Mouse (Mus musculus) hindbrain, embryonic 11.5 days (tissue): Measurements from ENCODE around the gene Treml1. TPM values are rescaled to one million over a fixed set of nuclear protein-coding genes. Genes with fewer than 3 reads are reported as not detected.

Experiments used
- ATAC-seq: fragments of 200-750 bp; cut with Nextera tagmentation; 2 replicates; pipeline ENCODE4 v1.8.0; 2017; ENCODE audit warnings: mild to moderate bottlenecking, moderate TSS enrichment, moderate library complexity; ENCODE audit not compliant: low FRiP score
- DNase-seq: peaks from one replicate; pipeline ENCODE4 v3.0.0-alpha.2; 2015; ENCODE audit warnings: low spot score
- H3K27ac ChIP-seq: fragments of 300-500 bp; sonication (generic); 2 replicates; pipeline ENCODE4 v1.5.1; 2014; ENCODE audit warnings: mild to moderate bottlenecking, low read depth, low read length
- H3K27me3 ChIP-seq: fragments of 300-500 bp; sonication (generic); 2 replicates; pipeline ENCODE4 v1.6.1; 2014; ENCODE audit warnings: mild to moderate bottlenecking, low read length, moderate library complexity, mixed read lengths; ENCODE audit not compliant: control insufficient read depth, insufficient read depth
- H3K36me3 ChIP-seq: fragments of 300-500 bp; sonication (generic); 2 replicates; pipeline ENCODE4 v1.6.1; 2014; ENCODE audit warnings: mild to moderate bottlenecking, low read length, moderate library complexity, mixed read lengths; ENCODE audit not compliant: control insufficient read depth, insufficient read depth
- H3K4me1 ChIP-seq: fragments of 300-500 bp; sonication (generic); replicated peaks from 2 replicates; pipeline ENCODE4 v1.6.1; 2014; ENCODE audit warnings: low read length, mixed read lengths; ENCODE audit not compliant: control insufficient read depth, insufficient read depth
- H3K4me2 ChIP-seq: fragments of 300-500 bp; sonication (generic); replicated peaks from 2 replicates; pipeline ENCODE4 v1.6.1; 2014; ENCODE audit warnings: mild to moderate bottlenecking, low read depth, low read length
- H3K4me3 ChIP-seq: fragments of 300-500 bp; sonication (generic); 2 replicates; pipeline ENCODE4 v1.5.1; 2014; ENCODE audit warnings: low read depth, low read length
- H3K9ac ChIP-seq: fragments of 300-500 bp; sonication (generic); 2 replicates; pipeline ENCODE4 v1.6.1; 2014; ENCODE audit warnings: low read depth, low read length
- H3K9me3 ChIP-seq: fragments of 300-500 bp; sonication (generic); 2 replicates; pipeline ENCODE4 v1.6.1; 2016; ENCODE audit warnings: low read length; ENCODE audit not compliant: control insufficient read depth
- WGBS: fragments of 180-500 bp; shearing (Covaris S2); extraction: QIAGEN DNeasy Blood & Tissue Kit; methylation state at CpG from one replicate; pipeline ENCODE4 v1.1.7; 2014; 5-methylcytosine and 5-hydroxymethylcytosine counted together
- polyA plus RNA-seq: library from polyadenylated mRNA; unstranded; fragments of >200 nt; fragmentation: Nextera tagmentation; extraction: Ambion mirVana; gene quantifications from 2 replicates; pipeline ENCODE4 v1.2.1, GENCODE M21; 2014

Treml1 gene
- polyA plus RNA-seq, 1 experiment from 2014 or later, result 2.2 TPM

DNA sequence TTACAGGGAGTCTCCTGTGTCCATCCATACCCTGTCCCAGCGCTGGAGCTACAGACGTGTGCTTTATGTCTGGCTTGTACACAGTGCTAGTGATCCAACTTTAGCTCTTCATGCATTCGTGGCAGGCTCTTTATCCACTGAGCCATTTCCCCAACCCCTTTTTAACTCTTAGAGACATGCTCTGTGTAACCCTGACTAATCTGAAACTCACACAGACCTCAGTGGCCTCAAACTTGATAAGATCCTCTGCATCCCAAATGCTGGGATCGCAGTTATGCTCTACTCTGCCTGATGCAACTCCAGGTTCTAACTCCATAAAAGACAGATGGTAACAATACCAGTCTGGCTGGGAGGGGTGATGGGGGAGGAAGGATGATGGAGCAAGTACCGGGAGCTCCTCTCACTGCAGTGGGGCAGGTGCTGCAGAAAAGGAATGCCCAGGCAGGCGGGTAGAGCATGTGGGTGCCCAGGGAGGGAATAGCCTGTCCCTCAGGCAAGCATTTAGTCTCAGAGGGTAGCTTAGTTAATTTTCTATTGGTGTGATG, 3.8 kb downstream of the Treml1 start:
- Histone ChIP-seq H3K27me3 (no peaks in the 10 kb centered on the region), H3K9ac (no peak overlapping the region), H3K36me3 (no peaks in the 10 kb centered on the region), H3K4me1 (no peaks in the 10 kb centered on the region), H3K4me3 (no peak overlapping the region), H3K4me2 (no peak overlapping the region), H3K27ac (no peak overlapping the region), H3K9me3 (no peaks in the 10 kb centered on the region)
- ATAC-seq (no peak), DNase-seq (no peak)
- 79% methylated on average over 6 of the region's 6 CpGs for WGBS

DNA sequence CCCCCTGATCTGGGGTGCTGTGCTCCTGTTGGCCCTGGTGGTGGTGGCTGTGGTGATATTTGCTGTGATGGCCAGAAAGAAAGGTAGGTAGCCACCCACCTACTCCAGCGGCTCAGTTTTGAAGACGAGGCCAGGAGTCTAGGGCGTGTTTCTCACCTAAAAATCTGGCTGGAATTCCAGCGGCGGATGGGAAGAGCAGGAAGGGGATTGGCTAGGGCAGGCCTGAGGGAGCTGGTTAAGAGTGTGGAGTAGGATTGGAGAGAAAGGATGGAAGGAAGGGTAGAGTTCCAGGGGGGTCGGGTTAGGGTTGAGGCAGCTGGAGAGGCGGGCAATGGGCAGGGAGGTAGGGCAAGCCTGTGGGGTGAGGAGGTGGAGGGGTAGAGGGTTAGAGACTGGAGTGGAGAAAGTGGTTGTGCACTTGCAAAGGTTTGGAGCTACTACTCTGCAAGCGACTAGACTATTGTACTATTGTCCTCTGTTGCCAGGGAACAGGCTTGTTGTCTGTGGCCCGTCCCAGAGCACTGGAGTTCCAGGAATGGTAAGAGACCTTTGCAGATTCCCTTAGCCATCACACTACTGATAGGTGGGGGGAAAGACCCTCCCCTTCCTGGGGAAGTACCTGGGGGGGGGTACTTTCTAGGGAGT, 5.9 kb downstream of the Treml1 start:
- no peak overlapping the region for H3K4me3 ChIP-seq

DNA sequence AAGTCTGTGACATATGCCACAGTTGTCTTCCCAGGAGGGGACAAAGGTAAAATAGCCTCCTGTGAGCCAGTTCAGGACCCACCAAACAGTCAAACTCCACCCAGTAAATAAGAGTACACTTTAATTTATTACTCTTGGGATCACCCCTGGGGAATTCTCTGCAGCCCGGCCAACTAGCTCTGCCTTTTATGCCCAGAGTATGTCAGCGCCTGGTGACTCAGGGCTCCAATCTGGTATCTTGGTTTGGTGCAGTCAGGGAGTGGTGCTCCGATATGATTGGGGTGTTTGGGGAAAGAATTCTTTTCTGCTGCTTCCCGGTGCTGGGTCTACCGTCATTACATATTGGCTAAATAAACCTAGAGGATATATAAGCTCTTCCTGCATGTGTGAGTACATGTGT, 7.1 kb downstream of the Treml1 start:
- WGBS, result 92% methylated on average over 5 of the region's 5 CpGs
- Histone ChIP-seq H3K9me3 (no peaks in the 10 kb centered on the region), H3K9ac (no peak overlapping the region), H3K27me3 (no peaks in the 10 kb centered on the region), H3K4me1 (no peaks in the 10 kb centered on the region), H3K27ac (no peak overlapping the region), H3K4me3 (no peak overlapping the region), H3K4me2 (no peak overlapping the region), H3K36me3 (no peaks in the 10 kb centered on the region)
- DNase-seq (no peak), ATAC-seq (no peak)

More for the DNA sequence above, 5.9 kb downstream of the Treml1 start:
- no peaks in the 10 kb centered on the region for H3K27me3 ChIP-seq
- no peaks in the 10 kb centered on the region for H3K4me1 ChIP-seq
- no peak for DNase-seq
- no peak overlapping the region for H3K9ac ChIP-seq
- no peaks in the 10 kb centered on the region for H3K36me3 ChIP-seq
- no peak overlapping the region for H3K4me2 ChIP-seq
- 74% methylated on average over 9 of the region's 9 CpGs for WGBS
- no peak for ATAC-seq
- H3K27ac ChIP-seq, result no peak overlapping the region
- H3K9me3 ChIP-seq, result no peaks in the 10 kb centered on the region

DNA sequence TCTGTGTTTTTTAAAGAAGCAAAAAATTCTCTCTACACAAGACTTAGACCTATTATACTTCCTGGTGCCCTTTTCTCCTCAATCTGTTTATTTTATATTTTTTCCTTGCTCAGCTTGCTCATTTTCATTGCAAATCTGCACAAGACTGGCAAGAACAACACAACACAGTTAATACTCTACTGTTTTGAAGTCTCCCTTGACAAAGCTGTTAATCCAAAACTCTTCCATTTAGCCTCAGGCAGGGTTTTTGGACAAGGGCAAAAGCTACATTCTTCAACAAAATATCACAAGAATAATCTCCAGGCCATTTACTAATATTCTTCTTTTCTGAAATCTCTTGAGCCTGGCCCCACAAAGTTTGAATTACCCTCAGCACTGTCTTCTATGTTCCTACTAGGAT, 11.9 kb downstream of the Treml1 start:
- Histone ChIP-seq H3K9me3 (no peaks in the 10 kb centered on the region), H3K4me2 (no peak overlapping the region), H3K4me1 (no peaks in the 10 kb centered on the region), H3K4me3 (no peak overlapping the region), H3K27ac (no peak overlapping the region), H3K27me3 (no peaks in the 10 kb centered on the region), H3K36me3 (no peaks in the 10 kb centered on the region), H3K9ac (no peak overlapping the region)
- DNase-seq (no peak), ATAC-seq (no peak)

DNA sequence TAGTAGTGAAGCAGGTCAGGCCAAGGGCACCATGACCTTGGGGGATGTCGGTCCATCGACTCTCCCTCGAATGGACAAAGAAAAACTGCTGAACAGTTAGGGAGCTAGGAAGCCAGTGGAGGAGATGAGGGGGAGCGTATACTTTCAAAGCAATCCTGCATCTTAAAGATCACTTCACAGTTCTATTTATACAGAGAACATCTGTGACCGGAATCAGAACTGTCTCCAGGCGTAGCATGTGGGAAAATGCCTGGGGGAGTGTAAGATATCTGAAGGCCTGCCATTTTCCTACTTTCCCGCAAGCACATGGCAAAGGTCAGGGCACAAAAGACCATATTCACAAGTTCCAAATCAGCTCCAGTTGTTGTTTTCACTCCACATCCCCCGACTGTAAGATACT, 13.3 kb downstream of the Treml1 start:
- whole genome bisulfite sequencing, result 72% methylated on average over 8 of the region's 8 CpGs
- ATAC-seq, result no peak

DNA sequence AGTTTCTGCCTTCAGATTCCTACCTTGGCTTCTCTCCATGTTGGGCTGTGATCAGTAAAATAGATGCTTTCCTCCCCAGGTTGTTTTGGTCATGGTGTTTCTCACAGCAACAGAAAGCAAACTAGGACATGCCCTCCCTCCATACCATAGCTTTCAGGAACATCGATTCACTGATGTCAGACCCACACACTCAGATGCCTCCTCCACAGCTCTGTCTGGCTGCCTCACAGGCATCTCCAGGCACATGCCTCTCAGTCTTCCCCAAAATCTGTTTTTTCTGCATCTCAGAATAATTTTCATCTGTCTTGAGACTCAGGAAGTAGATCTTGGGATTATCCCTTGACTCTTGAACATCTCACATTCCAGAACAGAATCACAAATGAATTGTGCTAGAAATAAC, 16.4 kb downstream of the Treml1 start:
- no peaks in the 10 kb centered on the region for H3K9me3 ChIP-seq
- DNase-seq (no peak), ATAC-seq (no peak)
- no peak overlapping the region for H3K4me2 ChIP-seq
- no peaks in the 10 kb centered on the region for H3K27me3 ChIP-seq
- no peak overlapping the region for H3K9ac ChIP-seq
- no peaks in the 10 kb centered on the region for H3K36me3 ChIP-seq
- no peaks in the 10 kb centered on the region for H3K4me1 ChIP-seq
- WGBS, result 93% methylated on average over 1 of the region's 1 CpGs
- H3K4me3 ChIP-seq, result no peak overlapping the region
- no peak overlapping the region for H3K27ac ChIP-seq

More for the DNA sequence above, 13.3 kb downstream of the Treml1 start:
- no peaks in the 10 kb centered on the region for H3K9me3 ChIP-seq
- H3K36me3 ChIP-seq, result no peaks in the 10 kb centered on the region
- no peak overlapping the region for H3K27ac ChIP-seq
- no peak overlapping the region for H3K4me2 ChIP-seq
- H3K4me1 ChIP-seq, result no peaks in the 10 kb centered on the region
- H3K27me3 ChIP-seq, result no peaks in the 10 kb centered on the region
- no peak for DNase-seq
- H3K9ac ChIP-seq, result no peak overlapping the region
- H3K4me3 ChIP-seq, result no peak overlapping the region

DNA sequence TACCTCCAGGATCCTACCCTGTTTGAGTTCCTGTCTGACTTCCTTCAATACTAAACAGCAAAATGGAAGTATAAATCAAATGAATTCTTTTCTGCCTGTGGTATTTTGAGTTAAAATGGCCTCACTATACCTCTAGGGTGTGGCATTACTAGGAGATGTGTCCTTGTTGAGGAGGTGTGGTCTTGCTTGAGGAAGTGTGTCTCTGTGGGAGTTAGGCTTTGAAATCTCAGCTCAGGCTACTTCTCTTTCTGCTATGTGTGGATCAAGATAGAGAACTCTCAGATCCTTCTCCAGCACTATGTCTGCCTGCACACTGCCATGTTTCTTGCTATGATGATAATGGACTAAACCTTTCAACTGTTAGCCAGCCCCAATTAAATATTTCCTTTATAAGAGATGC, 19.3 kb downstream of the Treml1 start:
- Histone ChIP-seq H3K9ac (no peak overlapping the region), H3K27me3 (no peaks in the 10 kb centered on the region), H3K4me2 (no peak overlapping the region), H3K4me1 (no peaks in the 10 kb centered on the region), H3K36me3 (no peaks in the 10 kb centered on the region), H3K9me3 (no peaks in the 10 kb centered on the region), H3K27ac (no peak overlapping the region), H3K4me3 (no peak overlapping the region)
- DNase-seq, result no peak
- ATAC-seq, result no peak

DNA sequence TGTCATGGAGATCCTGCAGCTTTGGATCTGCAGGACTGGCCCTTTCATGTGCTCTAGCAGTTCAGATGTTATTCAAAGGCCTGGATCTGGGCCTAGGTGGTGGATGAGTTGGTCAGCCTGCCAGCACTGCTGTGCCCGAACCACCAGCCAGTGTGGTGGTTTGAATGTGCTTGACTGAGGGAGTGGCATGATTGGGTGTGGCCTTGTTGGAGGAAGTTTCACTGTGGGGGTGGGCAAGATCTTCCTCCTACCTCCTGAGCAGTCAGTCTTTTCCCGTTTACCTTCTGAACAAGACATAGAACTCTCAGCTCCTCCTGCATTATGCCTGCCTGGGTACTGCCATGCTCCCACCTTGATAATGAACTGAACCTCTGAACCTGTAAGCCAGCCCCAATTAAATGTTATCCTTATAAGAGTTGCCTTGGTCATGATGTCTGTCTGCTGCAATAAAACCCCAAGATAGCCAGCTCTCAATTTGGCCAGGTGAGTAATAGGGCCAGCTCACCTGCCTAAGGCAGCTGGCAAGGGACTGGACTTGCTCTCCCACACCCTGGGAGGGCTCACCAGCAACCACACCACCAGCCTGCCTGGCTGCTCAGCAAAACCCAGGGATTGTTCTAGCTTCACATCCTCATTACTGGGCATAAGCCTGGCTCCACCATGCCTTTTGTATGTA, 26.2 kb downstream of the Treml1 start:
- 0 out of 2 replicates have a peak, but pooled peaks cover under 1% of the 10 kb centered on the region for H3K36me3 ChIP-seq
- no peak overlapping the region for H3K4me3 ChIP-seq
- DNase-seq (no peak), ATAC-seq (no peak)
- H3K4me1 ChIP-seq, result no peaks in the 10 kb centered on the region
- H3K9me3 ChIP-seq, result no peaks in the 10 kb centered on the region
- H3K27me3 ChIP-seq, result no peaks in the 10 kb centered on the region
- no peak overlapping the region for H3K4me2 ChIP-seq
- H3K27ac ChIP-seq, result no peak overlapping the region
- 80% methylated on average over 2 of the region's 2 CpGs for WGBS
- no peak overlapping the region for H3K9ac ChIP-seq

DNA sequence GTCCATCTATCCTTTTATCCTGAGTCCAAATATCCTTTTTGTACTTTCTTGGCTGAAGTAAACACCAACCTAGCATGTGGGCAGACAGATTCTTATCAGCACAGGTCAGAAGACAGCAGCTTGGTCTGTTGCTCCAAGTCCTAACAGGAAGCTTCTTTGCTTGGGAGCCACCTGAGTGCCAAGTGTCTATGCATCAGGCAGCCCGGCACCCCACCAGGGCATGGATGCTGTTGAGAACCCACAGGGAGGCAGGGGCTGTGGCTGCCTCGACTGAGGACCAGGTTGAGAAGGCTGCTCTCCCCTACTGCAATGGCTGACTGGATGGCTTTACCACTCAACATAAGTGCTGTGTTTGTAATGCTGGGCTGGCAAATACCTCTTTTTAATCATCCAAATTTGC, 28.9 kb downstream of the Treml1 start:
- ATAC-seq (no peak), DNase-seq (no peak)
- Histone ChIP-seq H3K27me3 (no peaks in the 10 kb centered on the region), H3K9ac (no peak overlapping the region), H3K4me1 (no peaks in the 10 kb centered on the region), H3K4me3 (no peak overlapping the region), H3K4me2 (no peak overlapping the region), H3K27ac (no peak overlapping the region), H3K9me3 (no peaks in the 10 kb centered on the region), H3K36me3 (peaks cover 16% of the 10 kb centered on the region)
- WGBS, result 89% methylated on average over 2 of the region's 2 CpGs
